Mouse (Mus musculus) cortical plate, adult 2 months (tissue): ENCODE data around the gene Mtrf1l. TPM values are rescaled to one million over a fixed set of nuclear protein-coding genes. Genes with fewer than 3 reads are reported as not detected.
A peak's percentile ranks its signal among the peaks of the same experiment; 100 is the strongest.

Source experiments
- H3K27ac ChIP-seq: fragments of 200-500 bp; 2 replicates; pipeline ENCODE4 v1.5.1; 2012; ENCODE audit warnings: low read length, control low read depth, inconsistent platforms; ENCODE audit not compliant: insufficient read depth
- H3K4me1 ChIP-seq: fragments of 200-500 bp; 2 replicates; pipeline ENCODE4 v1.6.1; 2011; ENCODE audit warnings: low read length; ENCODE audit not compliant: control insufficient read depth, insufficient read depth
- H3K4me3 ChIP-seq: fragments of 200-500 bp; 2 replicates; pipeline ENCODE4 v1.5.1; 2011; ENCODE audit warnings: mild to moderate bottlenecking, low read length, control low read depth; ENCODE audit not compliant: insufficient read depth
- CTCF ChIP-seq: fragments of 200-500 bp; IDR thresholded peaks from 2 replicates; pipeline ENCODE4 v1.5.1; 2011; ENCODE audit warnings: mild to moderate bottlenecking, control low read depth, low read length; ENCODE audit not compliant: insufficient read depth; ENCODE audit errors: extremely low read depth
- POLR2A ChIP-seq: fragments of 200-500 bp; IDR thresholded peaks from 2 replicates; pipeline ENCODE4 v1.6.1; 2011; ENCODE audit warnings: mild to moderate bottlenecking, low read length, control low read depth; ENCODE audit not compliant: insufficient read depth; ENCODE audit errors: extremely low read depth
- polyA plus RNA-seq: library from polyadenylated mRNA; depleted of rRNA; stranded (reverse); fragments of >200 nt; gene quantifications from 2 replicates; pipeline ENCODE4 v1.2.3, GENCODE M21; 2012; rRNA removed

Gene Mtrf1l
- polyA plus RNA-seq, 1 experiment: 6.6 TPM

GRCm38 (mm10) chr10:5806416-5806815 is 17.3 kb downstream of the Mtrf1l start:
- H3K4me1 ChIP-seq: no peaks in the 10 kb centered on the region; the same call in 1 of the 2 replicates
- H3K4me3 ChIP-seq: peak overlapping the region; percentile 55
- peak overlapping the region; percentile 30 for H3K27ac ChIP-seq
- no peak for TF ChIP-seq CTCF
- no peak for TF ChIP-seq POLR2A

- H3K4me3 ChIP-seq: peak overlapping the region; percentile 55
- TF ChIP-seq POLR2A (0 out of 2 replicates have a peak, but pooled peaks have one; percentile 37), CTCF (no peak)
- peak overlapping the region; percentile 51 for H3K27ac ChIP-seq
- H3K4me1 ChIP-seq: no peaks in the 10 kb centered on the region; the same call in 1 of the 2 replicates
These were observed 17.9 kb downstream of the Mtrf1l start for GRCm38 (mm10) chr10:5805731-5806307.

GRCm38 (mm10) chr10:5805243-5805730 is 18.4 kb downstream of the Mtrf1l start, which contains the start of gene Fbxo5:
Gene Fbxo5, minus strand, starts transcription at chr10:5805600.
- peak within 1 kb of the TSS; percentile 55 for H3K4me3 ChIP-seq
- H3K27ac ChIP-seq: peak within 1 kb of the TSS; percentile 51
- TF ChIP-seq CTCF: no peak
- TF ChIP-seq POLR2A: no peak
- no peaks in the 10 kb centered on the region; the same call in 1 of the 2 replicates for H3K4me1 ChIP-seq

GRCm38 (mm10) chr10:5804691-5805156 is 19.0 kb downstream of the Mtrf1l start:
- Histone ChIP-seq H3K27ac (no peak overlapping the region), H3K4me1 (no peaks in the 10 kb centered on the region; the same call in 1 of the 2 replicates), H3K4me3 (peak overlapping the region; percentile 55; the same call in 1 of the 2 replicates)
- TF ChIP-seq POLR2A (no peak), CTCF (no peak)

GRCm38 (mm10) chr10:5803739-5804138 is 20.0 kb downstream of the Mtrf1l start:
- TF ChIP-seq CTCF (no peak), POLR2A (no peak)
- Histone ChIP-seq H3K4me1 (no peaks in the 10 kb centered on the region; the same call in 1 of the 2 replicates), H3K4me3 (no peak overlapping the region), H3K27ac (no peak overlapping the region)

- Histone ChIP-seq H3K27ac (no peak overlapping the region), H3K4me1 (no peaks in the 10 kb centered on the region; the same call in 1 of the 2 replicates), H3K4me3 (no peak overlapping the region)
- no peak for TF ChIP-seq CTCF
- TF ChIP-seq POLR2A: no peak
These were observed 20.8 kb downstream of the Mtrf1l start for GRCm38 (mm10) chr10:5802866-5803265.

GRCm38 (mm10) chr10:5800490-5800889 is 23.2 kb downstream of the Mtrf1l start:
- Histone ChIP-seq H3K4me1 (no peaks in the 10 kb centered on the region; the same call in 1 of the 2 replicates), H3K27ac (no peak overlapping the region), H3K4me3 (no peak overlapping the region)
- no peak for TF ChIP-seq POLR2A
- TF ChIP-seq CTCF: no peak

- no peak for TF ChIP-seq POLR2A
- no peak for TF ChIP-seq CTCF
- no peaks in the 10 kb centered on the region for H3K4me1 ChIP-seq
- H3K27ac ChIP-seq: no peak overlapping the region
- H3K4me3 ChIP-seq: no peak overlapping the region
These were observed 25.6 kb downstream of the Mtrf1l start for GRCm38 (mm10) chr10:5798069-5798468.

GRCm38 (mm10) chr10:5790657-5791056 is 33.1 kb downstream of the Mtrf1l start:
- Histone ChIP-seq H3K27ac (no peak overlapping the region), H3K4me1 (no peaks in the 10 kb centered on the region), H3K4me3 (no peak overlapping the region)
- TF ChIP-seq CTCF (peak; percentile 66), POLR2A (no peak)

GRCm38 (mm10) chr10:5786923-5787322 is 36.8 kb downstream of the Mtrf1l start:
- Histone ChIP-seq H3K4me1 (no peaks in the 10 kb centered on the region), H3K4me3 (no peak overlapping the region), H3K27ac (no peak overlapping the region)
- no peak for TF ChIP-seq POLR2A
- peak; percentile 80 for TF ChIP-seq CTCF

Other genes with a start within 250 kb of the Mtrf1l start
- gene Myct1, start 230.1 kb downstream of the Mtrf1l start, polyA plus RNA-seq: 0.61 and 0.78 TPM in 2 replicates
- gene Vip, start 184.7 kb downstream of the Mtrf1l start, polyA plus RNA-seq: 60.7 and 64.8 TPM in 2 replicates
- gene Fbxo5, start 18.3 kb downstream of the Mtrf1l start, polyA plus RNA-seq: 1.4 and 2.0 TPM in 2 replicates
- 21.1 and 22.9 TPM in 2 replicates for gene Rgs17, start 98.5 kb upstream of the Mtrf1l start, polyA plus RNA-seq